Mouse (Mus musculus): ENCODE data around the gene Sox1.

The Sox1 gene

GRCm38 (mm10) chr8:12425906-12426305, 30.8 kb downstream of the Sox1 start:
- DNase-seq (ENCODE audit: low spot score), result no peak

GRCm38 (mm10) chr8:12427346-12427745, 32.3 kb downstream of the Sox1 start:
- DNase-seq (ENCODE audit: low spot score), result no peak

- DNase-seq (ENCODE audit: low spot score), result no peak
These were observed 33.0 kb downstream of the Sox1 start for GRCm38 (mm10) chr8:12427886-12428799.

- DNase-seq (ENCODE audit: low spot score), result no peak
These were observed 33.8 kb downstream of the Sox1 start for GRCm38 (mm10) chr8:12428931-12429330.

GRCm38 (mm10) chr8:12429601-12430172, 34.6 kb downstream of the Sox1 start:
- DNase-seq (ENCODE audit: low spot score), result no peak

GRCm38 (mm10) chr8:12430173-12430899, 35.2 kb downstream of the Sox1 start:
- no peak for DNase-seq (ENCODE audit: low spot score)

GRCm38 (mm10) chr8:12430900-12431737, 36.0 kb downstream of the Sox1 start:
- no peak for DNase-seq (ENCODE audit: low spot score)

- DNase-seq (ENCODE audit: low spot score), result no peak
These were observed 36.6 kb downstream of the Sox1 start for GRCm38 (mm10) chr8:12431738-12432055.

GRCm38 (mm10) chr8:12432546-12432945, 37.5 kb downstream of the Sox1 start:
- DNase-seq (ENCODE audit: low spot score), result no peak

GRCm38 (mm10) chr8:12434771-12435170, 39.7 kb downstream of the Sox1 start:
- DNase-seq (ENCODE audit: low spot score), result no peak

GRCm38 (mm10) chr8:12438021-12438420, 42.9 kb downstream of the Sox1 start:
- no peak for DNase-seq (ENCODE audit: low spot score)

GRCm38 (mm10) chr8:12439044-12439443, 43.9 kb downstream of the Sox1 start:
- no peak for DNase-seq (ENCODE audit: low spot score)

- DNase-seq (ENCODE audit: low spot score), result no peak
These were observed 44.8 kb downstream of the Sox1 start for GRCm38 (mm10) chr8:12439846-12440245.

GRCm38 (mm10) chr8:12440997-12441396, 45.9 kb downstream of the Sox1 start:
- DNase-seq (ENCODE audit: low spot score), result no peak

GRCm38 (mm10) chr8:12445258-12445657, 50.2 kb downstream of the Sox1 start:
- DNase-seq (ENCODE audit: low spot score), result no peak

- no peak for DNase-seq (ENCODE audit: low spot score)
These were observed 51.0 kb downstream of the Sox1 start for GRCm38 (mm10) chr8:12445926-12446680.
